Mouse (Mus musculus) kidney, adult 2 months (tissue): Measurements from ENCODE around the gene Snx13.

Experiments
- CTCF ChIP-seq: fragments of 200-500 bp; conservative IDR thresholded peaks from 2 replicates; pipeline ENCODE4 v1.5.1; 2011; ENCODE audit warnings: low read depth, mild to moderate bottlenecking, control low read depth, low read length, moderate library complexity, mixed read lengths; ENCODE audit not compliant: insufficient read depth, insufficient read length
- POLR2A ChIP-seq: fragments of 200-500 bp; IDR thresholded peaks from one replicate; pipeline ENCODE4 v1.6.1; 2011; ENCODE audit warnings: low read depth, low read length, control low read depth

DNA sequence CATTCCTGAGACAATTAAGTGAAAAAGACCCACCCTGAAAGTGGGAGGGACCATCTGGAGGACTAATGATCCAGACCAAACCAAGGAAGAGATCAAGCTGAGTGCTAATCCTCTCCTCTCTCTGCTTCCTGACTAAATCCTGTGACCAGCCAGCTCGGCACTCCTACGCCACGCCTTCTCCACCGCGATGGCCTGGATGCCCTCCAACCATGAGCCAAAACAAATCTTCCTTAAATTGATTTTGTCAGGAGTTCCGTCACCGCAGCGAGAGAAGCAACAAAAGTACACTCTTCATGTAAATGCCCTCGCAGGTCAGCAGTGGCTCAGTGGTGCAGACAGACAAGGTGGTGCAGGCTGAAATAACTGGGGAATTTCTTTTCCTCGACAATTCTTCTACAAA, 24.9 kb upstream of the Snx13 start:
- TF ChIP-seq POLR2A (no peak), CTCF (no peak)
